ENCODE assay signal across 20 mouse cellular contexts in the genomic region with DNA sequence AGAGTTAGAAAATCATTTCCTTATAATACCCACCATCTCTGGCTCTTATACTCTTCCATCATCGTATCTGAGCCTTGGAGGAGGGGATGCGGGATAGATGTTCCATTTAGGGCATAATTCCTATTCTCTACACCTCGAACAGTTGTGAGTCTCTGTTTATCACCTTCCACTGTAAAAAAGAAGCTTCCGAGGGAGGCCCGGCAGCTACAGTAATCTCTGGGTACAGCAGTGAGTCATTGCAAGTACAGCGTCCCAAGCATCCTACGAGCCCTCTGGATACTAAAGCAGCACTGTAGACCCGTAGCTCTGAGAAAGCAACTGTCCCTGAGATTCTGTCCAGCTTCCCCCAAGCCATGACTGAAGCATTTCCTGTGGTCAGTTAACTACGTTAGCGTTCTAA.
"Had no signal": no experiment of that assay in that cellular context is flagged by ENCODE, and none has a peak within 500 bp of the region (broad histone marks: within the 10 kb centered on the region; RNA-seq: fewer than 3 reads in every experiment).

No protein-coding gene starts in this region.

- H3K4me2 ChIP-seq: liver, embryonic 15.5 days; lung, embryonic 15.5 days; midbrain, embryonic 11.5 days; midbrain, embryonic 13.5 days; midbrain, embryonic 15.5 days; neural tube, embryonic 12.5 days had no signal

- DNase-seq: liver, postnatal 0 days; lung, adult 2 months; lung, postnatal 14 days; lung, postnatal 36 days; right cerebral cortex, postnatal 14 days; right cerebral cortex, postnatal 4 days; spleen, adult 18-20 months; thymus, adult 2 months; thymus, postnatal 25 days; thymus, postnatal 4 days had no signal

- H3K36me3 ChIP-seq: lung, embryonic 15.5 days; midbrain, embryonic 13.5 days; midbrain, embryonic 15.5 days; neural tube, embryonic 12.5 days had no signal

- H3K4me3 ChIP-seq: liver, embryonic 15.5 days; lung, embryonic 15.5 days; megakaryocyte, embryonic 14.5 days; midbrain, embryonic 13.5 days; midbrain, embryonic 15.5 days; myocyte; neural tube, embryonic 12.5 days had no signal

- H3K9ac ChIP-seq: liver, embryonic 15.5 days; liver, postnatal 0 days; lung, embryonic 15.5 days; midbrain, embryonic 13.5 days; midbrain, embryonic 15.5 days; neural tube, embryonic 12.5 days had no signal

- H3K9me3 ChIP-seq: liver, embryonic 15.5 days; lung, embryonic 15.5 days; megakaryocyte, embryonic 14.5 days; midbrain, embryonic 13.5 days; midbrain, embryonic 15.5 days; neural tube, embryonic 12.5 days had no signal

- H3K27ac ChIP-seq: liver, embryonic 15.5 days; lung, embryonic 15.5 days; macrophage; midbrain, embryonic 13.5 days; midbrain, embryonic 15.5 days; neural tube, embryonic 12.5 days had no signal

- ATAC-seq: liver, postnatal 0 days; lung, postnatal 0 days; midbrain, embryonic 13.5 days; midbrain, embryonic 15.5 days had no signal

- H3K27me3 ChIP-seq: liver, embryonic 15.5 days; lung, embryonic 15.5 days; megakaryocyte, embryonic 14.5 days; midbrain, embryonic 13.5 days; midbrain, embryonic 15.5 days; neural tube, embryonic 12.5 days had no signal
